Mouse (Mus musculus): ENCODE results near the gene Cacnb1. TPM values are rescaled to one million over a fixed set of nuclear protein-coding genes. Genes with fewer than 3 reads are reported as not detected.

Gene Cacnb1
- total and polyA plus RNA-seq, 2 experiments from 2014 or later = 57.2 to 76.4 TPM

DNA sequence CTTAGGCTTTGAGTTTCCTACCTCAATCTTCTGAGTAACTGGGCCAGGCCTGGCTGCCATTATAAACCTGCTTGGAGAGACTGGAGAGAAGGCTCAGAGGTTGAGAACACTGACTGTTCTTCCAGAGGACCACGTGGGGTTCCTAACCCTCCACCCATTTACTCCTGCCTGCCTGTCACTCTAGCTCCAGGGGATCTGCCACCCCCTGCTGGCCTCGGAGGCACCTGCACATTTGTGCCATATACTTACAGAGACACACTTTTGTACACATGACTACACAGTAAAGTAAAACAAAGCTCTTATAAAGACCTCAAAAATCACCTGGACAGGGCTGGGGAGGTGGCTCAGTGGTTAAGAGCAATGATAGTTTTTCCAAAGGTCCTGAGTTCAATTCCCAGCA, 50.4 kb downstream of the Cacnb1 start:
- no peaks in the 10 kb centered on the region for H3K27me3 ChIP-seq (ENCODE audit: insufficient read depth, low read length)
- H3K9me3 ChIP-seq (ENCODE audit: low read length) = no peaks in the 10 kb centered on the region
- no peaks in the 10 kb centered on the region for H3K4me1 ChIP-seq (ENCODE audit: insufficient read depth)
- H3K36me3 ChIP-seq (ENCODE audit: insufficient read depth) = no peaks in the 10 kb centered on the region
- WGBS = 86% methylated on average over 2 of the region's 2 CpGs
- TF ChIP-seq CTCF (IDR thresholded peaks at IDR 0.05; ENCODE audit: low read depth) = no peak
- no peak for DNase-seq
- H3K9ac ChIP-seq = no peak overlapping the region
- H3K4me2 ChIP-seq (ENCODE audit: low read depth) = no peak overlapping the region
- H3K4me3 ChIP-seq (ENCODE audit: low read depth, low read length) = no peak overlapping the region
- H3K27ac ChIP-seq (ENCODE audit: low read depth, low read length) = no peak overlapping the region
- no peak for ATAC-seq

DNA sequence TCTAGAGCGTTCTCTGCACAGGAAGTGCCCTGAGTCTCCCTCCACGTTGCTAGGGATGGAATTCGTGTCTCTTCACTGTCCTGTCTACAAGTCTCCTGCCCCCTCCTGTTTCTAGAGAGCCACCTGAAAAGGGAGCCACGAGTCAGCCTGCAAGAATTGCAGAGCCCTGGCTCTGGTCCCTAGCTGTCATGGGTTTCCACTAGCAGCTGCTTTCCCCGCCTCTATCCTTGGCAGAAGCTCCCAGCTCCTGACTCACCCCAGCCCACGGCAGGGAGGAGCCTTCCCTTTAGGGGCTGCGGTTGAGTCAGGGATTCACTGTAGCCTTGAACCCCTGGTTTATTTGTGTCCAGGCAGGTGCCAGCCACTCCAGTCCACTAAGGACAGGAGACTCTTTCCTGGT, 51.6 kb downstream of the Cacnb1 start:
- 31% methylated on average over 7 of the region's 7 CpGs for WGBS
- H3K27me3 ChIP-seq (ENCODE audit: insufficient read depth, low read length) = no peaks in the 10 kb centered on the region
- H3K9ac ChIP-seq = no peak overlapping the region
- no peak for TF ChIP-seq CTCF (IDR thresholded peaks at IDR 0.05; ENCODE audit: low read depth)
- H3K4me2 ChIP-seq (ENCODE audit: low read depth) = peak overlapping the region; percentile 17
- H3K4me3 ChIP-seq (ENCODE audit: low read depth, low read length) = no peak overlapping the region
- no peaks in the 10 kb centered on the region for H3K4me1 ChIP-seq (ENCODE audit: insufficient read depth)
- DNase-seq = peak; percentile 68
- no peaks in the 10 kb centered on the region for H3K36me3 ChIP-seq (ENCODE audit: insufficient read depth)
- H3K27ac ChIP-seq (ENCODE audit: low read depth, low read length) = no peak overlapping the region
- H3K9me3 ChIP-seq (ENCODE audit: low read length) = no peaks in the 10 kb centered on the region
- ATAC-seq = peak; percentile 74

DNA sequence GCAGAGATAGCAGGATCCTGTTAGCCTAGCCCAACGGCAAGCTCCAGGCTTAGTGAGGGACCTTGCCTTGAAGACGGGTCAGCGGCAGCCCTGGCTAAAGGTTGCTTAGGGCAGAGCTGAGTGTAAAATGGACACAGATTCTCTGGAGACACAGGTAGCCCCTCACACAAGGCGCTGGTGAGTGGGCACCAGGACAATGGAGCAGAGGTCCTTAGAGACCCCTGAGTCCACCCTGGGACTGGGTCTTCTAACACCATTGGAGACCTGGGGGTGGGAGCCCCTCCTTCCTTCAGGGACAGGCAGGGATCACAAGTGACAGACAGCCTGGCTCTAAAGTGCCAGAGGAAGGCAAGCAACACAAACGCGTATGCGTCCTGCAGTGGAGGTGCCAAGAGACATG, 52.1 kb downstream of the Cacnb1 start:
- Histone ChIP-seq H3K9me3 (ENCODE audit: low read length) (no peaks in the 10 kb centered on the region), H3K9ac (no peak overlapping the region), H3K4me1 (ENCODE audit: insufficient read depth) (no peaks in the 10 kb centered on the region), H3K27me3 (ENCODE audit: insufficient read depth, low read length) (no peaks in the 10 kb centered on the region), H3K36me3 (ENCODE audit: insufficient read depth) (no peaks in the 10 kb centered on the region), H3K4me2 (ENCODE audit: low read depth) (peak overlapping the region; percentile 17), H3K27ac (ENCODE audit: low read depth, low read length) (no peak overlapping the region), H3K4me3 (ENCODE audit: low read depth, low read length) (no peak overlapping the region)
- ATAC-seq = no peak; the same call in 1 of the 2 replicates
- no peak for TF ChIP-seq CTCF (IDR thresholded peaks at IDR 0.05; ENCODE audit: low read depth)
- WGBS = 80% methylated on average over 7 of the region's 7 CpGs
- DNase-seq = no peak

DNA sequence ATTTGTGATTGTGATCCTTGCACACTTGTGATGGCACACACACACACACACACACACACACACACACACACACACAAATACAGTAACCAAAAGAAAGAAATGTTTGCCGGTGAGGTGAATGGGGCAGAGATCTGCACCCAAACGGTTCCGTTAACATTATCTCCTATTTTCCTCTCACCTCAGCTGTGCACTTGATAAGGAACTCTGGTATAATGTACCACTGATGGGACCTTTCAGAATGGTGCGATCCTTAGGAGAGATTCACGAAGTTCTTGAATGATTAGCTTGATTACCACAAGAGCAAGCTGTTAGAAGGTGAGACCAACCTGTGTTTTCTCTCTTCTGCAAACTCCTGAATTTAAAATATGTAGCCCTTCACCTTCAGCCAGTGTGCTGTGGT, 54.4 kb downstream of the Cacnb1 start:
- no peak overlapping the region for H3K4me3 ChIP-seq (ENCODE audit: low read depth, low read length)
- H3K4me1 ChIP-seq (ENCODE audit: insufficient read depth) = no peaks in the 10 kb centered on the region
- H3K9me3 ChIP-seq (ENCODE audit: low read length) = no peaks in the 10 kb centered on the region
- no peaks in the 10 kb centered on the region for H3K36me3 ChIP-seq (ENCODE audit: insufficient read depth)
- no peak overlapping the region for H3K4me2 ChIP-seq (ENCODE audit: low read depth)
- no peak overlapping the region for H3K9ac ChIP-seq
- TF ChIP-seq CTCF (IDR thresholded peaks at IDR 0.05; ENCODE audit: low read depth) = no peak
- H3K27me3 ChIP-seq (ENCODE audit: insufficient read depth, low read length) = no peaks in the 10 kb centered on the region
- DNase-seq = no peak
- H3K27ac ChIP-seq (ENCODE audit: low read depth, low read length) = no peak overlapping the region
- 85% methylated on average over 5 of the region's 5 CpGs for WGBS
- no peak for ATAC-seq

DNA sequence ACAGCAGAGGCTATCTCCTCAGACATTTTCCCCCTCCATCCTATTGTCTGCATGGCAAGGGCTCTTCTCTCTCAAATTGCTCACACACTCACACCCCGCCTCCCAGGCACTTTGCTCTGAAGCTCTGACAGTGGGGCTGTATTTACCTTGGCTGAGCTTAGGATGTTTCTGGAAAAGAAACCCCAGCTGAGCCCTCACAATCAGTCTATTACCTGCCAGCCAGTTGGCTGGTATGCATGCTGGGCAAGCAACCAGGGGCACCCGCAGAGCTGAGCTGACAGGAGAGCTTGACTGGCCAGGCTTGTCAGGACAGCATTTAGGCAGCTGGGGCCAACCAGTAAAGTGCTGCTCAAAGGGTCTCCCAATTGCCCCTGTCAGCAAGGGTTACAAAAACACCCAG, 55.7 kb downstream of the Cacnb1 start:
- no peak overlapping the region for H3K4me3 ChIP-seq (ENCODE audit: low read depth, low read length)
- no peak for TF ChIP-seq CTCF (IDR thresholded peaks at IDR 0.05; ENCODE audit: low read depth)
- no peak overlapping the region for H3K27ac ChIP-seq (ENCODE audit: low read depth, low read length)
- WGBS = 21% methylated on average over 2 of the region's 2 CpGs
- no peak for DNase-seq
- H3K9me3 ChIP-seq (ENCODE audit: low read length) = no peaks in the 10 kb centered on the region
- H3K36me3 ChIP-seq (ENCODE audit: insufficient read depth) = no peaks in the 10 kb centered on the region
- no peaks in the 10 kb centered on the region for H3K4me1 ChIP-seq (ENCODE audit: insufficient read depth)
- H3K9ac ChIP-seq = no peak overlapping the region
- peak; percentile 53 for ATAC-seq
- H3K4me2 ChIP-seq (ENCODE audit: low read depth) = no peak overlapping the region
- no peaks in the 10 kb centered on the region for H3K27me3 ChIP-seq (ENCODE audit: insufficient read depth, low read length)

DNA sequence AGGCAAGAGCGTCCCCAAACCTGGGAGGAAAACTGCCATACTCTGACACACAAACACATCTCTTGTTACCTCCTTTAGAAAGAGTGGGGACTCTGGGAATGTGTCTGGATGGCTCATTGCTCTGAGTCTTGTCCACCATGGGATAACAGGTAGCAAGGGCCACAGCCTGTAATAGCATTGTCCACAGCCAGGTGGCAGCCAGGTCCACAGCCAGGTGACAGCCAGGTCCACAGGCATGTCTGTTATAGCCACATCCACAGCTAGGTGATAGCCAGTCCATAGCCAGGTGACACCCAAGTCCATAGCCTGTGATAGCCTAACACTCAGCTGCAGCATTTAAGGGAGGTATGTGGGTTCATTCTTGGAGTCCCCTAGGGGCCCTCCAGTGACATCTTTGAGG, 61.9 kb downstream of the Cacnb1 start:
- Histone ChIP-seq H3K9me3 (ENCODE audit: low read length) (no peaks in the 10 kb centered on the region), H3K27ac (ENCODE audit: low read depth, low read length) (no peak overlapping the region), H3K4me2 (ENCODE audit: low read depth) (no peak overlapping the region), H3K27me3 (ENCODE audit: insufficient read depth, low read length) (no peaks in the 10 kb centered on the region), H3K4me1 (ENCODE audit: insufficient read depth) (no peaks in the 10 kb centered on the region), H3K9ac (no peak overlapping the region), H3K4me3 (ENCODE audit: low read depth, low read length) (no peak overlapping the region), H3K36me3 (ENCODE audit: insufficient read depth) (no peaks in the 10 kb centered on the region)
- 76% methylated on average over 1 of the region's 1 CpGs for WGBS
- DNase-seq (no peak), ATAC-seq (no peak)
- TF ChIP-seq CTCF (IDR thresholded peaks at IDR 0.05; ENCODE audit: low read depth) = peak; percentile 39

DNA sequence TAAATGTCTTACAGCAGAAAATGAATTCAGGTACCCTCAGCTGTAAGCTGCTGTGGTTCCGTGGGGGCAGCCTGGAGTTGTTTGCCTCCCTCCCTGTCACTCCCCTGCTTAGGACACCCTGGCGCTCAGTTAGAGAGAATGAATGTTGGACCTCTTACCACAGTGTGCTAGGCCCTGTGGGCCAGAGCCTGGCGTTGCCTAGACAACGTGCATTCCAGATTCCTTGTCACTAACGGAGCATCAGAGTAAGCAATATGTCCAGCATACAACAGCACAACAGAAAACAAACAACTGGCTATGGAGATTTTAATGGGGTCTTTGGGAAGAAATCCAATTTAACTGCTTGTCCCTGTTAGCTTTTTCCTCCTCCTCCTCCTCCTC, 63.5 kb downstream of the Cacnb1 start:
- Histone ChIP-seq H3K4me2 (ENCODE audit: low read depth) (no peak overlapping the region), H3K36me3 (ENCODE audit: insufficient read depth) (no peaks in the 10 kb centered on the region), H3K4me1 (ENCODE audit: insufficient read depth) (no peaks in the 10 kb centered on the region), H3K9me3 (ENCODE audit: low read length) (no peaks in the 10 kb centered on the region), H3K9ac (no peak overlapping the region), H3K27ac (ENCODE audit: low read depth, low read length) (peak overlapping the region; percentile 21; the same call in 1 of the 2 replicates), H3K27me3 (ENCODE audit: insufficient read depth, low read length) (no peaks in the 10 kb centered on the region), H3K4me3 (ENCODE audit: low read depth, low read length) (no peak overlapping the region)
- ATAC-seq (peak; percentile 74), DNase-seq (peak; percentile 34)
- 36% methylated on average over 5 of the region's 5 CpGs for WGBS
- no peak for TF ChIP-seq CTCF (IDR thresholded peaks at IDR 0.05; ENCODE audit: low read depth)
